Comparison of ENCODE assay signal across 12 mouse cellular contexts in genomic region chr1:37305691-37306287, GRCm38 (mm10).
"Had no signal": no experiment of that assay in that cellular context is flagged by ENCODE, and none has a peak within 500 bp of the region (broad histone marks: within the 10 kb centered on the region; RNA-seq: fewer than 3 reads in every experiment).

No protein-coding gene starts in this region.

- H3K36me3 ChIP-seq: liver, embryonic 13.5 days had no signal

- H3K27ac ChIP-seq: left cerebral cortex, adult 2 months; liver, embryonic 13.5 days had no signal

- H3K4me2 ChIP-seq: liver, embryonic 13.5 days; midbrain, embryonic 11.5 days had no signal

- ATAC-seq: intestine, postnatal 0 days had no signal

- H3K4me3 ChIP-seq: left cerebral cortex, adult 2 months; liver, embryonic 13.5 days had no signal

- H3K9ac ChIP-seq: liver, embryonic 13.5 days had no signal

- DNase-seq: kidney, postnatal 14 days; layer of hippocampus, postnatal 36 days; liver, embryonic 13.5 days; lung, adult 2 months; lung, postnatal 14 days; lung, postnatal 4 days; midbrain, embryonic 14.5 days; thymus, adult 18-20 months; thymus, postnatal 36 days had no signal

- H3K9me3 ChIP-seq: liver, embryonic 13.5 days had no signal
